Mouse (Mus musculus) erythroblast, embryonic 14.5 days (primary cell): ENCODE results near the gene Asgr1. TPM values are rescaled to one million over a fixed set of nuclear protein-coding genes. Genes with fewer than 3 reads are reported as not detected.

Experiments
- H3K27me3 ChIP-seq: 2 replicates; pipeline ENCODE4 v1.6.1; 2012; ENCODE audit warnings: inconsistent platforms; ENCODE audit not compliant: control insufficient read depth
- H3K36me3 ChIP-seq: 2 replicates; pipeline ENCODE4 v1.6.1; 2012; ENCODE audit warnings: mild to moderate bottlenecking, inconsistent platforms; ENCODE audit not compliant: control insufficient read depth
- H3K4me1 ChIP-seq: 2 replicates; pipeline ENCODE4 v1.6.1; 2012; ENCODE audit warnings: inconsistent platforms; ENCODE audit not compliant: control insufficient read depth
- H3K4me3 ChIP-seq: replicated peaks from 2 replicates; pipeline ENCODE3; 2012; ENCODE audit warnings: moderate library complexity, mild to moderate bottlenecking, inconsistent platforms
- H3K9me3 ChIP-seq: 2 replicates; pipeline ENCODE4 v1.6.1; 2012; ENCODE audit warnings: low read length, inconsistent platforms, mixed read lengths; ENCODE audit not compliant: control insufficient read depth
- GATA1 ChIP-seq: IDR thresholded peaks from 2 replicates; pipeline ENCODE4 v1.6.1; 2012; ENCODE audit warnings: low read length, inconsistent platforms, mixed read lengths
- TAL1 ChIP-seq: IDR thresholded peaks from 3 replicates; pipeline ENCODE4 v1.6.1; 2012; ENCODE audit warnings: low read length, inconsistent platforms, mixed read lengths
- polyA plus RNA-seq: library from polyadenylated mRNA; stranded (reverse); fragments of >175 nt; gene quantifications from 2 replicates; pipeline ENCODE4 v1.2.3, GENCODE M21; 2012

Asgr1 gene
- polyA plus RNA-seq, 1 experiment = not detected

- Histone ChIP-seq H3K36me3 (peaks cover 29% of the 10 kb centered on the region), H3K4me1 (peaks cover 65% of the 10 kb centered on the region), H3K27me3 (peaks cover 4% of the 10 kb centered on the region), H3K9me3 (peaks cover 3% of the 10 kb centered on the region; the same call in 1 of the 2 replicates), H3K4me3 (no peak within 1 kb of the TSS)
- no peak for TF ChIP-seq GATA1
- no peak for TF ChIP-seq TAL1
Measured at GRCm38 (mm10) chr11:70016669-70017068, 37.2 kb upstream of the Asgr1 start, which contains the start of gene Dlg4. Gene Dlg4, plus strand, starts transcription at chr11:70016942.

- Histone ChIP-seq H3K9me3 (peaks cover 3% of the 10 kb centered on the region; the same call in 1 of the 2 replicates), H3K4me1 (peaks cover 67% of the 10 kb centered on the region), H3K27me3 (peaks cover 10% of the 10 kb centered on the region), H3K4me3 (no peak overlapping the region), H3K36me3 (peaks cover 22% of the 10 kb centered on the region)
- TF ChIP-seq TAL1 (no peak), GATA1 (no peak)
Measured at GRCm38 (mm10) chr11:70017199-70017767, 36.6 kb upstream of the Asgr1 start.

- H3K9me3 ChIP-seq = peaks cover 3% of the 10 kb centered on the region; the same call in 1 of the 2 replicates
- TF ChIP-seq GATA1 (no peak), TAL1 (no peak)
- peaks cover 21% of the 10 kb centered on the region for H3K27me3 ChIP-seq
- peaks cover 12% of the 10 kb centered on the region for H3K36me3 ChIP-seq
- peaks cover 67% of the 10 kb centered on the region for H3K4me1 ChIP-seq
- H3K4me3 ChIP-seq = peak overlapping the region; percentile 35
Measured at GRCm38 (mm10) chr11:70018131-70018990, 35.5 kb upstream of the Asgr1 start.

GRCm38 (mm10) chr11:70019495-70020021, 34.3 kb upstream of the Asgr1 start:
- TF ChIP-seq GATA1 = no peak
- peaks cover 33% of the 10 kb centered on the region for H3K27me3 ChIP-seq
- peaks cover 3% of the 10 kb centered on the region; the same call in 1 of the 2 replicates for H3K9me3 ChIP-seq
- peaks cover 56% of the 10 kb centered on the region for H3K4me1 ChIP-seq
- H3K36me3 ChIP-seq = no peaks in the 10 kb centered on the region; the same call in 1 of the 2 replicates
- H3K4me3 ChIP-seq = no peak overlapping the region

- H3K27me3 ChIP-seq = peaks cover 39% of the 10 kb centered on the region
- no peaks in the 10 kb centered on the region for H3K36me3 ChIP-seq
- H3K4me1 ChIP-seq = peaks cover 51% of the 10 kb centered on the region
- TF ChIP-seq TAL1 = no peak
- TF ChIP-seq GATA1 = no peak
- H3K4me3 ChIP-seq = no peak overlapping the region
- peaks cover 3% of the 10 kb centered on the region; the same call in 1 of the 2 replicates for H3K9me3 ChIP-seq
Measured at GRCm38 (mm10) chr11:70020022-70020631, 33.8 kb upstream of the Asgr1 start.

GRCm38 (mm10) chr11:70020731-70021263, 33.1 kb upstream of the Asgr1 start:
- Histone ChIP-seq H3K4me3 (peak overlapping the region; percentile 67), H3K4me1 (peaks cover 44% of the 10 kb centered on the region), H3K9me3 (peaks cover 3% of the 10 kb centered on the region; the same call in 1 of the 2 replicates), H3K27me3 (peaks cover 46% of the 10 kb centered on the region), H3K36me3 (no peaks in the 10 kb centered on the region)
- TF ChIP-seq TAL1 = no peak
- no peak for TF ChIP-seq GATA1

- H3K4me3 ChIP-seq = peak overlapping the region; percentile 67
- peaks cover 53% of the 10 kb centered on the region for H3K27me3 ChIP-seq
- peaks cover 41% of the 10 kb centered on the region for H3K4me1 ChIP-seq
- TF ChIP-seq GATA1 = no peak
- TF ChIP-seq TAL1 = no peak
- H3K36me3 ChIP-seq = no peaks in the 10 kb centered on the region
- H3K9me3 ChIP-seq = peaks cover 3% of the 10 kb centered on the region; the same call in 1 of the 2 replicates
Measured at GRCm38 (mm10) chr11:70021264-70022132, 32.4 kb upstream of the Asgr1 start.
